Mouse (Mus musculus): ENCODE measurements around the gene Gpatch4. TPM values are rescaled to one million over a fixed set of nuclear protein-coding genes. Genes with fewer than 3 reads are reported as not detected.

The Gpatch4 gene
- 10 to 100 TPM; 11.3 to 15.0 TPM for total RNA-seq (2021)
- long read RNA-seq, experiment 1, partial matches to known transcripts: 0 of 8 reads
- long read RNA-seq, experiment 1, other reads (novel, unspliced or antisense): 1 of 8 reads
- long read RNA-seq, experiment 2, transcript Gpatch4-201 (8 exons, 1,630 nt): major isoform, 5 of 9 reads
- long read RNA-seq, experiment 2, partial matches to known transcripts: 0 of 9 reads
- long read RNA-seq, experiment 2, other reads (novel, unspliced or antisense): 2 of 9 reads

DNA sequence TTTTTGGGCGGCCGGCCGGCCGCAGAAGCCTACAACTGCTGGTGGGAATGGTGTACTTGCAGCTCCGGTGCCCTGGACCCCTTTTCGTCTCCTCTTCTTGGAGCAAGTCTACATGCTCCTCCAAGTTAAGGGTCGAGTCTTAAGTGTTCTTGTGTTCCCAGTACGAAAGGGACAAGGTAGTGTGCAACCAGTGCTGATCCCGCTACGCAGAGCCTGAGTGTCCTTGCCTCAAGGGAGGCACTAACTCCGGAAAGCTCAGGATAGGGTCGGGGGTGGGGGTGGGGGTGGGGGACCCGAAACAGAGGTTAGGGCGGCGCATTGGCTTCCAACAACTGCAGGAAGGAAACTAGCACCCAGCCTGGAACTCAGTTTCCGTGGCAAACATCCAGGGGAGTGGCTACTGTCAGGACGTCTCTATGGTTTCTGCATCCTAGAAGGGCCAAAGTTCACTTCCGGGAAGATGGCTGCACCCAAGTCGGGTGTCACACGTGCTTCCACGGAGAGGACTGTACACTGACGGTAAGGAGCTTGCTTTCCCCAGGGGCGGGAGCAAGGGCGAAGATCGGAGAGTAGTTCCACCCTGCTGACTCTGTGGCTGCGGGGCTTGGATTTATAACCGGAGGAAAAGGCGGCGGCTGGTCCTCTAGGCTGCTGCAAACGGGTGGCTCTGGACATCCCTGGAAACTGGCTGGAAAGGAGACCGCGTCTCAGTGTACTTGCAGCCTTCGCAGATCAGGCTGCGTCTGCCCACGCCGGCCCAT is at the start of gene Gpatch4:
TSS of gene Gpatch4 (plus strand) at position 448 of the 761 bp plus-strand sequence.
- DNase-seq: peak; percentile 84
- intact Hi-C loops (cut with DNase I; ENCODE audit: low total_unique reads): no loop called here

DNA sequence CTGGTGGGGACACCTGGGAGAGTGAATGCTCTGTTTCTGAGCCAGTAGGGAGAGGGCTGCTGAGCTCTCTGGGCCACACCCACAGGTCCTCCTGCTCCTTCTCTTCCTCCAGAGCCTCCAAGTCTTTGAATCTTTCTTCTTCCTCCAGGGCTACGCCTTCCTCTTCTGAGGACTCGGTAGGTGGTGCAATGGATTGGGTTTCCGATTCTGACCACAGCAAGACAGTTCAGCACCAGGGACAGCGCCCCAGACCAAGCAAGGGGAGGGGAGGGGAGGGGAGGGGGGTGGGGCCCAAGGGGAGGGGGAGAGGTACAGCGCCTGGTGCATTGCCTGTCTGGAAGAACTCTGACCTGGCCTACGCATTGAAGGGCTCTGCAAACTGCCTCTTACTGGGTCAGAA is 49.5 kb upstream of the Gpatch4 start:
- no peak for DNase-seq

DNA sequence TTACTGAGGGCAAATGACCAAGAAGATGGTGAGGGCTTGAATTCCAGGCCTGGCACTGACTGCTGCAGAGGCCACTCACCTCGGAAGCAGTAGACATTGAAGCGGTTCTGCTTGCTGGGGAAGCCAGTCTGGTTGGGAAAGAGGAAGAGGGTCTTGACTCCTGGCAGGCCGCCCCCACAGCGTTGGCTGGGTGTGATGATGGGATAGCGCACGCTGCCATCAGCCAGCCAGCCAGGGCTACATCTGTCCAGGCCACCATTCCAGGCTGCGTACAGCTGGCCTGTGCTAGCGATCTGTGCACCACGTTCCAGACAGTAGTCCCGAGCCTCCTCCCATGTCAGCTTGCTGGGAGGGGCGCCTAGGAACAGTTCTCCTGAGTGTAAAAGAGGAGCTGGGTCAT is 47.6 kb upstream of the Gpatch4 start:
- DNase-seq: no peak
- intact Hi-C loops (cut with DNase I; ENCODE audit: low total_unique reads): no loop called here

More for the DNA sequence above, 49.5 kb upstream of the Gpatch4 start:
- intact Hi-C loops (cut with DNase I; ENCODE audit: low total_unique reads): no loop called here

DNA sequence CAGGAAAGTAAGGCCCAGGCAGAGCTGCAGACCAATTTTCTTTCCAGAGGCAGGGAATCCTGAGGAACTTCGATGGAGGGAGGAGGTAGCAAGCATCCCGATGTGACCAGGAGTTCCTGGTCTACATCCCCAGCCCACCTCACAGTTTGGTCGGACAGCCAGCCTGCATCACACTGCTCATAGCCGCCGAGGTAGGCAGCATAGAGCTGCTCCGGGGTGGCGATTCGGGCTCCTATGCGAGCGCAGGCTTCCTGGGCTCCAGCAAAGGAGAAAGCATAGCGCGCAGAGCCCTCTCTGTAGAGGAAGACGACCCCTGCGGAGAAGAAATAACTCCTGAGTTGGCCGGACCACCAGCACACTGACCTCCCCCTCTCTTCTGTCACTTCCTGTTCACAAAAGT is 46.5 kb upstream of the Gpatch4 start:
- DNase-seq: no peak
- intact Hi-C loops (cut with DNase I; ENCODE audit: low total_unique reads): no loop called here

DNA sequence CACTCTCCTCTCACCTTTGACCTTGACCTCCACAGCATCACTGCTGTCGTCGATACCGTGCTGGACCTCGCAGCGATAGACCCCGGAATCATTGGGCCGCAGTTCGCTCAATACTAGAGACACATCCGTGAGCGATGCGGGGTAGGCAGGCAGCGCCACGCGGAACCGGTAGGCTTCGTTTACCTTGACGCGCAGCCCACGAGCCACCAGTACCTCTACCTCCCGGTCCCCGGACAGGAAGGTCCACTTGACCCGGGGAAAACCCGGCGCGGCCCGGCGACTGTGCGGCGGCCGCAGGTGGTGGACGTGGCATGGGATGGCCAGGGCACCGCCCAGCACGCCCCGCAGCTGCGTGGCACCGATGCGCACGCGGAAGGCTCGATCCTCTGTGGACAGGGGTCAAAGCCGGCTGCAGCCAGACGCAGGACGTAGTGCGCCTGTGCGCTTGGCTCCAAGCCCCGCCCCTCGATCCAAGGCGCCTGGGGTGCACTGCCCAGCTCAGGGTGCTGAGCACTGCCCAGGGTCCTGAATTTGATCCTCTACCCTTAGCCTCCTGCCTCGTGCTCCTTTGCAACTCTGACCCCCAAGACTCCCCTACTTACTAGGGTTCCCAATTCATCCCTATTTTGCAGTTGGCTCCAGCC is 45.8 kb upstream of the Gpatch4 start:
- intact Hi-C loops (cut with DNase I; ENCODE audit: low total_unique reads): no loop called here
- no peak for DNase-seq

DNA sequence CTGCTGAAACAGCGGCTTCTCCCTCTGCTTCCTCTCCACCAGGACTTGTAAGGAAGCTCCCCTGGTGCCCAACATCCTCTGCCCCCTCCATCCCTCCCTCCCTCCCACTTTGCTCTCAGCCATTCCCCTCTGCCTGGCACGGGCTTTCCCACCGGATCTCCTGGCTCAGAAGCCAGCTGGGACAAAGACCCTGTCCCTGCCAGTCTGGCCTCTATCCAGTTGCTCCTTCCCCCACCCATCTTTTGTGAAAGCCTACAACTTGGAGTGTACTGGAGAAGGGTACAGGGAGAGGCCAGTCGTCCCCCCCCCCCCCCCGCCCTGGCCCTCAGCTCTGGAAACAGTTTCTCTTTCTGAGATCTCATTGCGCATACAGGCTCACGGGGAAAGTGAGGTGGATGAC is 44.2 kb upstream of the Gpatch4 start:
- DNase-seq: no peak
- intact Hi-C loops (cut with DNase I; ENCODE audit: low total_unique reads): no loop called here

DNA sequence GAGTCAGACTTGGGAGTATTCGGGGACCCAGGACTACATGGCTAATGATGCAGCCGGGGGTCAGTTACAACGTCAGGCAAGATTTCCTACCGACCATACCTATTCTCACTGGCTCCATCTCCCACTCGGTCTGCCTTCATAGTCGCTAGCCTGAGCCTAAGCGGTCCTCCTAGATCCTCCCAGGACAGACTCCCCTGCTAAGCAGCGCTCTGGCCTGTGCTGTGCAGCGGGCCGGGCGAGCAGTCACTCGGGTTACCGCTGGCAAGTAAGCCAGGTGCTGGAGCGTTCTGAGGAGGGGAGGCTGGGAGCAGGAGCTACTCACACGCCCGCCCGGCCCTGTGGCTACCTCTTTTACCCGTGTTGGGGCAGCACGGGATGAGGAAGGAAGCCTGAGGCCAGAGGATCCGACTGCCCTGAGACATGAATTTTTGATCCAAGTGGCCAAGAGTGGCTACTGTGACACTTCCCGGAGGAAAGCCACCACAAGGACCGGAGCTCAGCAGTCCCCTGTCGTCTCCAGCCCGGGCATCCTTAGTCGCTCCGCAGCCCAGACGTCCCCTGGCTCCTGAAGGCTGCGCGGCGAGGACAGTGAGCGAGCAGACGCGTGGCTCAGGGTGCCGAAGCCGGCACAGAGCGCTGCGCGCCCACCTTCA is 43.5 kb upstream of the Gpatch4 start:
- intact Hi-C loops (cut with DNase I; ENCODE audit: low total_unique reads): no loop called here
- no peak for DNase-seq

DNA sequence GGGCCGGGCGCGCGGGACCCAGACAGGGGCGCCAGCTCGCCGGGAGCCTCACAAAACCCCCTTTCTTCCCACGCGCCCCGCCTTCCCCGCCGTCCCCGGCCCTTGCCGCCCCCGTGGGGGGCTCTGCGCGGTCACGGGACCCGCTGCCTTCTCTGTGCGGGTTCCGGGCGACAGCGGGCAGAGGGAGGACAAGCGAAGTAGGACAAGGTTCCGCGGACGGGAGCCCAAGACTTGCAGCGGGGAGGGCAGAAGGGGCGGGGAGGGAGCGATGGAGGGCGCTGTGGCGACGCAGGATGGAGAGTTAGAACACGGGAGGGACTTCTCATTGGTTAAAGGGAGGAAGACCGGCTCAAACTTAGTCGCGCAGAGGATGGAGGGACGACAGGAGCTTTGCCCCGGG is 42.7 kb upstream of the Gpatch4 start, which contains the start of gene Bcan:
TSS of gene Bcan (minus strand) at position 50 of the 400 bp plus-strand sequence.
- intact Hi-C loops (cut with DNase I; ENCODE audit: low total_unique reads): no loop called here
- DNase-seq: no peak

DNA sequence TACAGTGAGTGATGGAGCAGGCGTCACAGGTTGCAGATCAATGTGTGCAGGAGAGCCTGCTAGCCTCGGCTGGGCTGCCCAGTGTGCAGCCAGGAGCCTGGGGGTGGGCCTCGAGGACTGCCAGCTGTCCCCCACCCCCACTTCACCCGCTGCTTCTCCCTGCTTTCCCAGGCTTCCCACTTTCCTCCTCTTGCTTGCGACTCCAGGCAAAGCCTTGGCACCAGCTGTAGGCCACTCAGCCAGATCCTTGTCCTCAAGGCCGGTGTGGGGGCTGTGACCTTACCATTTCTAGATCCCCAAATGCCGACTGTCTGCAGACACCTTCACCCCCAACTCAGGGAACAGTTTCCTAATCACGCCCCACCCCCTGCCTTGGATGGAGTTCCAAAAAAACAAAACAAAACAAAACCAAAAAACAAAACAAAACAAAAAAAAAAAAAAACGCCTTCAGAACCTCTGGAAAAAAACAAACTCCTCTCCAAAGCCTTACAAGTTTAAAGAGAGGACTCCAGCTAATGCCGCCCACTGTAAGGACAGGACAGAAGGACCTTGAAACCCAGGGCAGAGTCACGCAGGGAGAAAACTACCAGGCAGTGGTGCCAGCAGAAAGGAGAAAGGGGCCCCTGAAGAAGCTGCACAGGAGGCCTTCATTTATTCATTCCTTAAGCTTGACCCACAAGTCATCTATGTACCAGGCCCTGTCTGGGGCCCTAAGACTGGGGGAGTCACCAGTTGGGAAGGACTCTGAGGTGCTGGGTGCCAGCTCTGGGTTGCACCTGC is 41.9 kb upstream of the Gpatch4 start:
- no peak for DNase-seq
- intact Hi-C loops (cut with DNase I; ENCODE audit: low total_unique reads): no loop called here

DNA sequence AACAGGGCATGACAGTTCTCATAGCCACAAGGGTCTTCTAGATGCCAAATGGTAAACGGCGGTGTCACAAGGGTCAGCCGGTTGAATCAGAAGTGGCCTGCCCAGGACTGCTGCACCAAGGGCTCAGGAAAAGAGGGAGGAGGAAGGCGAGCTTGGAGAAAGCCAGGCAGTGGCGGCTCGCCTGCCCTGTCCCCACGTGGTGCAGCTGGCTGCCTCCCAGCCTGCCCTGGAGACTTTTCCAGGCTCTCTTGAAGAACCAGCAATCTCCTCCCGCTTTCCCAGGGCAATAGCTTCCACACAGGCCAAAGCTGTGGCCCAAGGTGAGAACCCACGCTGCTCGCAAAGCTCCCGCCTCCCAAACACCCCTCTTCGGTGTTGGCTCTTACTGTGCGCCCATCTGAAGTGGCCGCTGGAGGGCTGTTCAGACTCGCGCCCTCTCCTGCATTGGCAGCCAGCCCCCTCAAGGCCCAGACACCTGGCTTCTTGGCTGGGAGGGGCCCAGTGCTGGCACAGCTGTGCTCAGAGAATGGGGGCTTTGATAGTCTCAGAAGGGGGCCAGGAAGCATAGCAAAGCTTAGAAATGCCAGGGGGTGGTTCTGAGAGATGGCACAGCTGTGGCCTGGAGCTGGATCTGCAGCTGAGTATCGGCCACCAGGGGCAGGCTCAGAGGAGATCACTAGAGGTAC is 40.5 kb upstream of the Gpatch4 start:
- intact Hi-C loops (cut with DNase I; ENCODE audit: low total_unique reads): no loop called here
- DNase-seq: no peak

DNA sequence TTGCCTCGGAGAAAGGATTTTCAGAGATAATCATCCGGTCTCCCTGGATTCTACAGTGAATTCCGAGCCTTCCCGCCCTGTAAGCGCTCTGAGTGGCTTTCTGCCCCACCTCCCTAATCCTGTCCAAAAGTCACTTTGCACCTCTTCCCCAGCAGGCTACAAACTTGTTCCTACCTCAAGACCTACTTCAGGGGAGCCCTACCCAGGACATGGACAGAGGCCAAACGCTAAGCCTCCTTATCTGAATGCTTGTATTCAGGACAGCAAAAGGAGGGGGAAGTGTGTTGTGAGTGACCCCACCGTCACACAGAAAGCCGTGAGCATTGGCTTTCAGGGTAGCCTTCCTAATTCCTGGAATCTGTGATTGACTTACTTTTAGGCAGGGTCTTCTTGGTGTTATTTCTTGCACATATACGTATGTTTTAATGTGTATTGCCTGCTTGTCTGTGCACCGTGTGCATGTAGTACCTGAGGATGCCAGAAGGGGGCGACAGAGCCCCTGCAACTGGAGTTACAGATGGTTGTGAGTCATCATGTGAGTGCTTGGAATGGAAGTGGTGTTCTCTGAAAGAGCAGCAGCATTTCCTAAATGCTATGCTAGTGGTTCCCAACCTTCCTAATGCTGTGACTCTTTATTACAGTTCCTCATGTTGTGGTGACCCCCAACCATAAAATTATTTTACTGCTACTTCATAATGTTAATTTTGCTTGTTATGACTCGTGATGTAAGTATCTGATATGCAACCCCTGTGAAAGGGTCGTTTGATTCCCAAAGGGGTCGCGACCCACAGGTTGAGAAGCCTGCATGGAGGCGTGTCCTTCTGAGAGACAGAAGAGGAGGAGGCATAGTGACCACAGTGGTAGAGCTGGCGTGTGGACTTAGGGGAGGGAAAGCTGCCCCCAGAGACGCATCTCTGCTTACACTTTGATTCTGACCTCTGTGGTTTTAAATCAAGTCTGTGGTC is 36.8 kb upstream of the Gpatch4 start:
- DNase-seq: no peak
- intact Hi-C loops (cut with DNase I; ENCODE audit: low total_unique reads): no loop called here

DNA sequence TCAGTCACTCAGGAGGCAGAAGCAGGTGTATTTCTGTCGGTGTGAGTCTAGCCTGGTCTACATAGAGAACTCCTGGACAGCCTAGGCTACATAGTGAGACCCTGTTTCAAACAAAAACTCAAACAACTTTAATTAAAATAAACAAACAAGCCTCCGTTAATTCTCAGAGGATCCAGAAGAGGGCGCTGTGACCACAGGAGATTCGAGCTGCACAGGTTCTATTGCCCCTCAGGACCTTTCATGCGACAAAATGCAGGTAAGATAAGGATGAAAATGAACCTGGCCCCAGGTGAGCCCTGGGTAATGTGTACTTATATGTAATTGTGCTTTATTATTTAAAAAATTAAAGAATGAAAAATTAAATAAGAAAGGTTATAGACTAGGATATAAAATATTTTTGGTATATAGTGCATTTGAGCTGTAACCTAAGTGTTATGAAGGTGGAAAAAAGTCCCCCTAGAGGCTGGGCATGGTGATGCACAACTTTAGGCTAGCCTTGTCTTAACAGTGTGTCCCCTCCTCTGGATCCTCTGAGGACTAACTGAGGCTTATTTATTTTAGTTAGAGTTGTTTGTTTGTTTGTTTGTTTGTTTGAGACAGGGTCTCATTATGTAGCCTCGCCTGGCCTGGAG is 32.2 kb upstream of the Gpatch4 start:
- no peak for DNase-seq

DNA sequence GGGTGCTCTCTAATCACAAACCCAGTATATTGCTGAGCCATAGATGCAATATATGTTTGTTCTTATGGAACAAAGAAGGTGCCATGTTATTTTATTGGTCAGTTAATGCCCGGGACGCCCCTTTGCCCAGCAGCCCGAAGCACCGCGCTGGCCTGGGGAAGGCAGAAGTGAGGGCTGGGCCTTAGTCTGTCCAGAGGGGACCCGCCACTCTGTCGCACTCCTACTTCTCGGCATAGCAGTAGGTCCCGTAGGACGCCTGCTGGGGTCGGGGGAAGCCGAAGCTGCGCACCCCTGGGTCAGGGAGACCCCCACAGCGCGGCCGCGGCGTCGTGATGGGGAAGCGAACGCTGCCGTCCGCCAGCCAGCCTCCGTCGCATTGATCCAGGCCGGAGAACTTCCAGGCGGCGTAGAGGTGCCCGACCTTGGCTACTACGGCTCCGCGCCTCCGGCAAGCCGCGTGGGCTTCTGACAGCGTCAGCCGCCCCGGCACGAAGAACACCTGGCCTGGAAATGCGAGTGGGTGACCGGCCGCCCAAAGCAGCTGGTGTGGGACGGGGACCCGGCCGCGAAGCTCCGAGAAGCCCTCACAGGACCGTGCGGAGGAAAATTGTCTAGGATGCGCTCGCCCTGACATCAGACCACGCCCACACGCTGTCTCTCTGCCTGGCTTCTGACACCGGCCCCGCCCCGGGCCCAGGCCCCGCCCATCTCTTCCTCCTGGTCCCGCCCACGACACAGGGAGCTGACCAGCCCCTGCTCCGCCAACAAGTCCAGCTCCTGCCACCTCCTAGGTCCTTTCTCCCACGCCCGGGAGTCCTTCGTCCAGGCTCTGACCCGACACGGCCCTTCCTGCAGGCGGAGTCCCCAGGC is 20.4 kb upstream of the Gpatch4 start:
- DNase-seq: peak; percentile 85
- intact Hi-C loops (cut with DNase I; ENCODE audit: low total_unique reads): no loop called here

More for the DNA sequence above, 32.2 kb upstream of the Gpatch4 start:
- intact Hi-C loops (cut with DNase I; ENCODE audit: low total_unique reads): loop anchor here (2.0 to 10.0 kb wide), 2 partner anchors 62 to 234 kb away; no protein-coding TSS in a partner anchor

DNA sequence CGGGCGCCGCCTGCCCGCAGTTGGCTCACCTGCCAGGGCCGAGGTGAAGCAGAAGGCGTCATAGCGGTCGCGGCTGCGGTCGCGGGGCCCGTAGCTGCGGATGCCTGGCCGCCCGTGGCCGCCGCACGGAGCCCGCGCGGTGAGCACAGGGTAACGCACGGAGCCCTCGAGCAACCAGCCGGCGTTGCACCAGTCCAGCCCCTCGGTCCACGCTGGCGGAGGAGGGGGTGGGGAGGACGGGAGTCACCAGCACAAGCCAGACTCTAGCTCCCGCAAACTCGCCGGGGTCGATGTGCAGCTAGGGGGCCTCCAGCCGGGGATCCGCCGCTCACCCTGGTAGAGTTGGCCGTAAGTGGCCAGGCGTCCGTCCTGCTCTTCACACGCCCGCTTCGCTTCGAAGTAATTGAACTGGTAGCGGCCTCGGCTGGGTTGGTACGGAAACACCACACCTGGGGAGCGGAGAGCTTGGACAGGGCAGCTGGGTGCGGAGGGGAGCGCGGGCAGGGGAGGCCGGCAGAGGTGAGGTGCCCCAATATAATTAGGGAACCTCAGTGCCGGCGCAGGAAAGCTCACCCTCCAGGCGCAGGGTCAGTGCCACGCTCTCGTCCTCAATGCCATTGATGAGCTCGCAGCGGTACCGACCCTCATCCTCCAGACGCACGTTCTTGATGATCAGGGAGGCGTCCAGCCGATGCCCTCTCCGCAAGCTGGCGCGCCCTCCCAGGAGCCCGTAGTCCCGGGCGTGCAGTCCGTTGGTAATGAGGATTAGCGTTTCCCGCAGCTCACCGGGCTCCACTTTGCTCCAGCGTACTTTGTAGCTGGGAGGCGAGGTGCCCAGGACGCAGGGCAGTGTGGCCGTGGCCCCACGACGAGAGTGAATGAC is 19.5 kb upstream of the Gpatch4 start:
- intact Hi-C loops (cut with DNase I; ENCODE audit: low total_unique reads): no loop called here

DNA sequence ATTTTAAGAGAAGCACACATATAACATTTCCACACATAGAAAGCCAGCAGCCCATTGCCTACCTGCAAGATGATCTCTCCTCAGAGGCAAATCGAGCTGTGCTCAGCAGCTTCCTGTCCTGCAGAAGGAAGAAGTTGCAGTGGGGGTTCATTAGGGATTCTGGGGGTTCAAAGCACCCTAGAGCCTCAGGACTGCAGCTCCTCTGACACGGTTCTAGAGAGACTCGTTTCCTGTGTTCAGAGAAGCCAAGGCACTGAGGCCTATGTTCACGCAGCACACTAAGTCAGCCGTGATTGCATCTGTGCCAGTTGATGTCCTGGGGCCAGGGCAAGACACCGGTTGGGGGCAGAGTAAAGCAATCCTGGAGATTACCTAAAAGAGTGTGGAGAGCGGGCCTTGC is 16.1 kb upstream of the Gpatch4 start:
- intact Hi-C loops (cut with DNase I; ENCODE audit: low total_unique reads): no loop called here
- no peak for DNase-seq

More for the DNA sequence above, 19.5 kb upstream of the Gpatch4 start:
- no peak for DNase-seq

All from gastrocnemius, postnatal 14 days (tissue).